Mouse (Mus musculus) erythroblast, embryonic 14.5 days (primary cell): ENCODE measurements at regions not wholly inside any gene's neighbourhood (a gene's known extent, or its start where the extent isn't known, plus 50 kb on each side); places are given as distances from the start of the nearest gene placed in this dataset.

Experiments used
- H3K27me3 ChIP-seq: 2 replicates; pipeline ENCODE4 v1.6.1; 2012; ENCODE audit warnings: inconsistent platforms; ENCODE audit not compliant: control insufficient read depth
- H3K36me3 ChIP-seq: 2 replicates; pipeline ENCODE4 v1.6.1; 2012; ENCODE audit warnings: mild to moderate bottlenecking, inconsistent platforms; ENCODE audit not compliant: control insufficient read depth
- H3K4me1 ChIP-seq: 2 replicates; pipeline ENCODE4 v1.6.1; 2012; ENCODE audit warnings: inconsistent platforms; ENCODE audit not compliant: control insufficient read depth
- H3K4me3 ChIP-seq: replicated peaks from 2 replicates; pipeline ENCODE3; 2012; ENCODE audit warnings: moderate library complexity, mild to moderate bottlenecking, inconsistent platforms
- H3K9me3 ChIP-seq: 2 replicates; pipeline ENCODE4 v1.6.1; 2012; ENCODE audit warnings: low read length, inconsistent platforms, mixed read lengths; ENCODE audit not compliant: control insufficient read depth
- GATA1 ChIP-seq: IDR thresholded peaks from 2 replicates; pipeline ENCODE4 v1.6.1; 2012; ENCODE audit warnings: low read length, inconsistent platforms, mixed read lengths
- TAL1 ChIP-seq: IDR thresholded peaks from 3 replicates; pipeline ENCODE4 v1.6.1; 2012; ENCODE audit warnings: low read length, inconsistent platforms, mixed read lengths

- Histone ChIP-seq H3K27me3 (no peaks in the 10 kb centered on the region), H3K36me3 (no peaks in the 10 kb centered on the region), H3K4me3 (no peak overlapping the region), H3K4me1 (no peaks in the 10 kb centered on the region), H3K9me3 (no peaks in the 10 kb centered on the region)
- no peak for TF ChIP-seq TAL1
- TF ChIP-seq GATA1, result no peak
Measured at GRCm38 (mm10) chr4:105879891-105880290, 90.2 kb downstream of the Gm12728 start.

DNA sequence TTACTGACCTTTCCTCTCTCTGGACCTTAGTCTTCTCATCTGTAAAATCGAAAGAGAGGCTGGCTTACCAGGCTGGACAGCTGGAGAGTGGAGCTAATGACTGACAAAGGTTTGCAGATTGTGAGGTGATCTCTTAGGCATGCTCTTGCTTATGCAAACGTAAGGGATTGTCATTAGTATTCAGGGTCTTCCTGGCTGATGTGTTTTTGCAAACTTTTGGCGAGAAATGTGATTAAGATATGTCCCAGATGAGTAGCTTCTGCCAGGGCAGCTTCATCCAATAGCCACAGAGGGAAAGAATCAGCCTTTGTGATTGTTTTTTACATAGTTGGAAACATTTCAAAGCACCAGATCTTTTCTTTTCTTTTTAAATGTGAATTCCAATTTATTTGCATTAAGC is 95.1 kb downstream of the Gm12728 start:
- H3K4me1 ChIP-seq, result no peaks in the 10 kb centered on the region
- H3K4me3 ChIP-seq, result no peak overlapping the region
- no peaks in the 10 kb centered on the region for H3K36me3 ChIP-seq
- H3K9me3 ChIP-seq, result no peaks in the 10 kb centered on the region
- no peaks in the 10 kb centered on the region for H3K27me3 ChIP-seq
- TF ChIP-seq GATA1 (no peak), TAL1 (no peak)

- no peaks in the 10 kb centered on the region for H3K27me3 ChIP-seq
- TF ChIP-seq TAL1, result no peak
- TF ChIP-seq GATA1, result no peak
Measured at GRCm38 (mm10) chr4:105891438-105891837, 101.8 kb downstream of the Gm12728 start.

GRCm38 (mm10) chr4:105892065-105892464 is 102.4 kb downstream of the Gm12728 start:
- no peak for TF ChIP-seq GATA1
- no peak for TF ChIP-seq TAL1
- H3K4me1 ChIP-seq, result no peaks in the 10 kb centered on the region
- no peaks in the 10 kb centered on the region; the same call in 1 of the 2 replicates for H3K9me3 ChIP-seq
- no peaks in the 10 kb centered on the region for H3K36me3 ChIP-seq
- no peaks in the 10 kb centered on the region for H3K27me3 ChIP-seq
- no peak overlapping the region for H3K4me3 ChIP-seq

More at GRCm38 (mm10) chr4:105891438-105891837, 101.8 kb downstream of the Gm12728 start:
- Histone ChIP-seq H3K4me1 (no peaks in the 10 kb centered on the region), H3K9me3 (no peaks in the 10 kb centered on the region; the same call in 1 of the 2 replicates), H3K36me3 (no peaks in the 10 kb centered on the region), H3K4me3 (no peak overlapping the region)

GRCm38 (mm10) chr4:105895116-105895515 is 105.4 kb downstream of the Gm12728 start:
- no peaks in the 10 kb centered on the region for H3K27me3 ChIP-seq
- no peaks in the 10 kb centered on the region for H3K4me1 ChIP-seq
- no peaks in the 10 kb centered on the region; the same call in 1 of the 2 replicates for H3K9me3 ChIP-seq
- H3K4me3 ChIP-seq, result no peak overlapping the region
- TF ChIP-seq TAL1 (no peak), GATA1 (no peak)
- H3K36me3 ChIP-seq, result no peaks in the 10 kb centered on the region

DNA sequence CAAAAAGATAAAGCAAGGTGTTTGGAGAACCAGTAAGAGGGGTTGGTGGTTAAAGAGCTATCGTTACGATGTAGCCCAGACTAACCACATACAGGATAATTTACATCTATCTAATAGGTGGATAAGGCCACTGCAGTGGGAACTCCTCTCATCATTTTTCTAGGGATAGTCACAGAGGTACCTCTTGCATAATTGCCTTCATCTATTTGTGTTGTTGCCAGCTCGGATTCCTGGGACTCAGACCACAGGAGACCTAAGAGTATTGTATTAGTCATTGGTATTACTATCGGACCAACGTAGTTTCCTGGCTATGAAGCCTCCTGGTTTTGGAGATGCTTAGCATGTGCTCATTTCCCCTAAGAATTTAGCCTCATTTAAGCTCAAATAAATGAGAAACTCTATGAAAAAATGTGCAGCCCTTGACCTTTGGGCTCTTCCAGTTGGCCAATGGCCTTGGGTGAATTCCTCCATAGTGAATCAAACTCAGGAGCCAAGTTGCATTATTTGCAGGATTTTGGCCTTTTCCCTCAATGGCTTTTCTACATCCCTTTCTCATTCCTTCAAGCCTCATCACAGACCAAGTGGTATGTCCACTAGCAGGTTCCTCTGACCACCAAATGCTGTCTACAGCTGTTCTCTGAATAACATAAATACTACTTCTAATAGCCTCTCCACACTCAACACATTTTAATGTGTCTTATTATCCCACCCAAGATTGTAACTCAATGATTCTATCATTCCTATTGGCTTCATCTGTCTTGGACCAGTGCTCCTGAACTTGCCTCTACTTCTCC is 108.6 kb downstream of the Gm12728 start:
- Histone ChIP-seq H3K27me3 (no peaks in the 10 kb centered on the region), H3K9me3 (no peaks in the 10 kb centered on the region; the same call in 1 of the 2 replicates), H3K4me1 (no peaks in the 10 kb centered on the region), H3K36me3 (no peaks in the 10 kb centered on the region), H3K4me3 (no peak overlapping the region)
- no peak for TF ChIP-seq GATA1
- no peak for TF ChIP-seq TAL1

DNA sequence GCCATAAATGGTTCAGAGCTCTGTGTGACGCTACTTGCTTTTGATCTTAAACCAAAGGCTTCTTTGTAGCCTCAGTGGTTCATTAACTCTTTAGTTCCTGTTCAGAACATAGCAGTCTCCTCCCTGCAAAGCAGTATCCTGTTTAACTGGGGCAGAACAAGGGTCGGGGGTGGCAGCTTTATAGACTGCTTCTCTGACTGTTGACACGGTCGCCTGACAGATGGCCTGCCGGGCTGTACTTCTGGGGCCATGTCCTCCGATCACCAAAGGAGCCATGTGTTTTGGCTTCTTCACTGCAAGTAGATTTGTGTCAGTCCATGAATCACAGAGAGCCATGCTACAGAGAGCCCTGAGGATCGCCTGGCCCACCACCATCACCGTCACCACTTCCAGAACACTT is 115.2 kb downstream of the Gm12728 start:
- Histone ChIP-seq H3K4me1 (no peaks in the 10 kb centered on the region), H3K4me3 (no peak overlapping the region), H3K9me3 (no peaks in the 10 kb centered on the region), H3K36me3 (no peaks in the 10 kb centered on the region), H3K27me3 (no peaks in the 10 kb centered on the region)
- no peak for TF ChIP-seq TAL1
- no peak for TF ChIP-seq GATA1

DNA sequence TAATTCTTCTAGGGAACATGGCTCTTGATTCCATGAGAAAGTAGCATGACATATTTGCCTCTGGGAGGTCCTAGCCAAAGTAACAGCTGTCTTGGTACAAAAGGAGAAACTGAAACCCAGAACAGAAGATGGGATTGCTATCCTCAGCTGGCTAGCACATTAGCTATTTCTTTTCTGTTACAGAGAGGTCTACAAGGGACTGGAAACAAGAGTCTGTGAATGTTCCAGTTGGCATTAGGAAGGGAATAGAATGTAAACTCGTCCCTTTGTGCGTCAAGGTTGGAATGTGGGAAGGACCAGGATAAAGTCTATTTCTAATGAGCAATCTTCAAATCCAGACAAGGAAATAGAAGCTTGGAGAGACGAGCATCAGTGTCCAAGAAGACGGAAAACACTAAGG is 116.7 kb downstream of the Gm12728 start:
- TF ChIP-seq GATA1, result no peak
- no peak for TF ChIP-seq TAL1
- Histone ChIP-seq H3K4me1 (no peaks in the 10 kb centered on the region), H3K36me3 (no peaks in the 10 kb centered on the region), H3K4me3 (no peak overlapping the region), H3K27me3 (no peaks in the 10 kb centered on the region), H3K9me3 (no peaks in the 10 kb centered on the region)

- no peaks in the 10 kb centered on the region for H3K36me3 ChIP-seq
- H3K9me3 ChIP-seq, result no peaks in the 10 kb centered on the region
- no peak overlapping the region for H3K4me3 ChIP-seq
- H3K27me3 ChIP-seq, result no peaks in the 10 kb centered on the region
- no peaks in the 10 kb centered on the region for H3K4me1 ChIP-seq
- TF ChIP-seq TAL1, result no peak
- TF ChIP-seq GATA1, result no peak
Measured at GRCm38 (mm10) chr4:105907611-105908010, 117.9 kb downstream of the Gm12728 start.

- Histone ChIP-seq H3K9me3 (no peaks in the 10 kb centered on the region), H3K4me3 (no peak overlapping the region), H3K27me3 (no peaks in the 10 kb centered on the region), H3K4me1 (no peaks in the 10 kb centered on the region), H3K36me3 (no peaks in the 10 kb centered on the region)
- no peak for TF ChIP-seq GATA1
- no peak for TF ChIP-seq TAL1
Measured at GRCm38 (mm10) chr4:105908281-105908680, 118.6 kb downstream of the Gm12728 start.
